Mouse (Mus musculus) ES-Bruce4 (cell line): ENCODE results near the gene Teddm2.

ENCODE experiments used
- CTCF ChIP-seq: IDR thresholded peaks from one replicate; pipeline ENCODE4 v1.8.1; 2011; ENCODE audit warnings: low read depth, low read length
- POLR2A ChIP-seq: IDR thresholded peaks from one replicate; pipeline ENCODE4 v1.8.1; 2011; ENCODE audit warnings: low read length; ENCODE audit not compliant: insufficient read depth

GRCm38 (mm10) chr1:153802691-153803090 is 97.3 kb downstream of the Teddm2 start:
- no peak for TF ChIP-seq CTCF
- no peak for TF ChIP-seq POLR2A
